Comparison of ENCODE assay signal across 13 mouse cellular contexts in genomic region chr9:44568083-44568455, GRCm38 (mm10). TPM values are rescaled to one million over a fixed set of nuclear protein-coding genes. Genes with fewer than 3 reads are reported as not detected.
DNase-seq lines count a peak whose midpoint lies in the region; ATAC-seq and TF ChIP-seq lines count a peak whose summit lies in the region.
"Had no signal": no experiment of that assay in that cellular context is flagged by ENCODE, and none has a peak within 500 bp of the region (broad histone marks: within the 10 kb centered on the region; RNA-seq: fewer than 3 reads in every experiment).

No protein-coding gene starts in this region.

- H3K79me2 ChIP-seq in liver, adult 2 months (ENCODE audit: control insufficient read depth, insufficient read depth, low read length) = no peaks in the 10 kb centered on the region

- H3K36me3 ChIP-seq in liver, adult 2 months (ENCODE audit: control insufficient read depth, insufficient read depth, low read length) = no peaks in the 10 kb centered on the region
- H3K36me3 ChIP-seq: embryonic facial prominence, embryonic 13.5 days had no signal

- TF ChIP-seq POLR2A in liver, adult 2 months (IDR thresholded peaks at IDR 0.05; ENCODE audit: extremely low read depth, insufficient read depth, low read length) = no peak

- ATAC-seq in CD4-positive, CD25-positive, alpha-beta regulatory T cell, adult 4 months = peak; percentile 75
- peak; percentile 20 for ATAC-seq in granulocyte monocyte progenitor cell, adult 5-6 weeks (replicated peaks; ENCODE audit: poor library complexity, severe bottlenecking)
- peak; percentile 16 for ATAC-seq in monocyte, adult 5-6 weeks (replicated peaks; ENCODE audit: insufficient number of reproducible peaks, low FRiP score, low TSS enrichment, poor library complexity, severe bottlenecking)
- ATAC-seq: forebrain, embryonic 14.5 days; hindbrain, embryonic 16.5 days had no signal

- no peaks in the 10 kb centered on the region for H3K27me3 ChIP-seq in liver, adult 2 months (ENCODE audit: control insufficient read depth, insufficient read depth, low read length)
- H3K27me3 ChIP-seq: embryonic facial prominence, embryonic 13.5 days had no signal

- intact Hi-C loops in left cerebral cortex, postnatal 25 days (cut with DNase I) = no loop called here

- DNase-seq in liver, adult 2 months (ENCODE audit: extremely low read depth, low read depth, low spot score) = no peak
- DNase-seq in liver (no peak), MN1 (ENCODE audit: low spot score) (no peak)
- no peak for DNase-seq in left cerebral cortex, postnatal 25 days (ENCODE audit: low spot score in 2 of 2)
- no peak for DNase-seq in cerebellum, postnatal 14 days
- DNase-seq: left cerebral cortex, postnatal 4 days; midbrain, embryonic 14.5 days had no signal

- H3K4me3 ChIP-seq in liver, adult 2 months (ENCODE audit: insufficient read depth, low read depth, low read length) = no peak overlapping the region
- H3K4me3 ChIP-seq: embryonic facial prominence, embryonic 13.5 days had no signal

- no peak overlapping the region for H3K9ac ChIP-seq in liver, adult 2 months (ENCODE audit: low read depth, low read length)
- H3K9ac ChIP-seq: embryonic facial prominence, embryonic 13.5 days had no signal

- TF ChIP-seq CTCF in liver, adult 2 months (IDR thresholded peaks at IDR 0.05; ENCODE audit: low read depth, low read length) = no peak

- H3K27ac ChIP-seq in liver, adult 2 months (replicated peaks; ENCODE audit: insufficient read depth, low read depth, low read length) = peak overlapping the region; percentile 45; the same call in 1 of the 2 replicates
- H3K27ac ChIP-seq: embryonic facial prominence, embryonic 13.5 days had no signal

- 63% methylated on average over 7 of the region's 7 CpGs for WGBS in liver, adult 2 months

- no peaks in the 10 kb centered on the region for H3K4me1 ChIP-seq in liver, adult 2 months (ENCODE audit: control insufficient read depth, insufficient read depth, low read length)
- H3K4me1 ChIP-seq: embryonic facial prominence, embryonic 13.5 days had no signal

RNA-seq across cellular contexts. Expression of gene Cxcr5, which starts 6.4 kb away (rescaled TPM):
- 0.18 and 0.20 TPM in 2 replicates for total RNA-seq in liver, adult 2 months (2014; rRNA removed)
- polyA plus RNA-seq in liver, adult 2 months (2012; rRNA removed) = 0.24 and 1.4 TPM in 2 replicates
- polyA plus RNA-seq in CD4-positive, CD25-positive, alpha-beta regulatory T cell, adult 4 months (2017; shearing (Covaris generic)) = 100 to 1,000 TPM in 1 of 2 experiments, 10 to 100 TPM in 1; 93.9 to 121 TPM
- total RNA-seq in granulocyte monocyte progenitor cell, adult 5-6 weeks (2014; fragmentation: Nextera tagmentation) = not detected in 2 replicates
- total RNA-seq in granulocyte monocyte progenitor cell, adult 5-6 weeks (2017) = not detected in 2 replicates
- total RNA-seq in monocyte, adult 5-6 weeks (2017) = 13.4 to 23.0 TPM (median 17.5 TPM) in 3 replicates
- not detected for total RNA-seq in left cerebral cortex, postnatal 25 days (2021)
- total RNA-seq: left cerebral cortex, postnatal 4 days had no signal
- polyA plus RNA-seq: forebrain, embryonic 14.5 days; hindbrain, embryonic 16.5 days; midbrain, embryonic 14.5 days had no signal

RNA-seq across cellular contexts. Expression of gene Ddx6, which starts 36.6 kb away (rescaled TPM):
- total RNA-seq in liver, adult 2 months (2014; rRNA removed) = 58.4 and 58.7 TPM in 2 replicates
- 8.4 and 8.8 TPM in 2 replicates for polyA plus RNA-seq in liver, adult 2 months (2012; rRNA removed)
- 10 to 100 TPM; 68.5 to 94.4 TPM for polyA plus RNA-seq in CD4-positive, CD25-positive, alpha-beta regulatory T cell, adult 4 months (2017; shearing (Covaris generic))
- 72.4 and 75.7 TPM in 2 replicates for total RNA-seq in granulocyte monocyte progenitor cell, adult 5-6 weeks (2014; fragmentation: Nextera tagmentation)
- total RNA-seq in granulocyte monocyte progenitor cell, adult 5-6 weeks (2017) = 79.6 and 80.6 TPM in 2 replicates
- total RNA-seq in monocyte, adult 5-6 weeks (2017) = 131 to 157 TPM (median 139 TPM) in 3 replicates
- total RNA-seq in left cerebral cortex, postnatal 25 days (2021) = 100 to 1,000 TPM; 131 to 134 TPM

Comparison
In these comparisons a context has a peak if more than half of its experiments do, and no peak if none do; other contexts are left out.
1. ATAC-seq: peak in every context shown above with its lines; median percentile 75 in CD4-positive, CD25-positive, alpha-beta regulatory T cell, adult 4 months; 20 in granulocyte monocyte progenitor cell, adult 5-6 weeks; 16 in monocyte, adult 5-6 weeks.
2. RNA of gene Cxcr5, which starts 6.4 kb away (total RNA-seq): 13.4 to 23.0 TPM in monocyte, adult 5-6 weeks; 0.18 to 0.20 TPM in liver, adult 2 months, not detected in granulocyte monocyte progenitor cell, adult 5-6 weeks and not detected in left cerebral cortex, postnatal 25 days; every median in the first group is over 10 times any median in the second.